Mouse (Mus musculus) liver, embryonic 14.5 days (tissue): ENCODE data around the gene Iqcf1. TPM values are rescaled to one million over a fixed set of nuclear protein-coding genes. Genes with fewer than 3 reads are reported as not detected.
A peak's percentile ranks its signal among the peaks of the same experiment; 100 is the strongest.

Source experiments
- ATAC-seq: fragments of 200-750 bp; cut with Nextera tagmentation; 2 replicates; pipeline ENCODE4 v1.8.0; 2017; ENCODE audit warnings: moderate number of reproducible peaks, mild to moderate bottlenecking, moderate library complexity; ENCODE audit not compliant: insufficient read depth
- DNase-seq, 3 experiments: peaks; one replicate each; pipeline ENCODE4 v3.0.0-alpha.2; 2012 to 2013; ENCODE audit warnings: low read depth in 3 of 3, low spot score in 3 of 3
- H3K27ac ChIP-seq: fragments of 300-500 bp; sonication (generic); 2 replicates; pipeline ENCODE4 v1.5.1; 2014; ENCODE audit warnings: moderate library complexity, mild to moderate bottlenecking, control low read depth, inconsistent platforms
- H3K27me3 ChIP-seq: fragments of 300-500 bp; sonication (generic); 2 replicates; pipeline ENCODE4 v1.6.1; 2014; ENCODE audit warnings: mild to moderate bottlenecking, low read length, moderate library complexity; ENCODE audit not compliant: control insufficient read depth, insufficient read depth
- H3K36me3 ChIP-seq: fragments of 300-500 bp; sonication (generic); replicated peaks from 2 replicates; pipeline ENCODE4 v1.6.1; 2014; ENCODE audit warnings: low read depth; ENCODE audit not compliant: control insufficient read depth, insufficient read depth
- H3K4me1 ChIP-seq, 2 experiments: fragments of 200-500 bp in 1 of 2; fragments of 300-500 bp in 1 of 2; sonication (generic) in 1 of 2; replicated peaks; 2 replicates each; pipeline ENCODE4 v1.6.1; 2012 to 2014; ENCODE audit warnings: antibody characterized with exemption in 1 of 2, inconsistent platforms in 1 of 2, low read length in 1 of 2; ENCODE audit not compliant: control insufficient read depth in 2 of 2, insufficient read depth in 2 of 2
- H3K4me2 ChIP-seq: fragments of 300-500 bp; sonication (generic); 2 replicates; pipeline ENCODE4 v1.6.1; 2014; ENCODE audit warnings: low read depth, mild to moderate bottlenecking, control low read depth, moderate library complexity
- H3K4me3 ChIP-seq, 2 experiments: fragments of 200-500 bp in 1 of 2; fragments of 300-500 bp in 1 of 2; sonication (generic) in 1 of 2; 2 replicates each; pipeline ENCODE4 v1.5.1; 2012 to 2014; ENCODE audit warnings: low read depth in 2 of 2, low read length in 2 of 2, mild to moderate bottlenecking in 2 of 2, control low read depth in 1 of 2, inconsistent platforms in 1 of 2, moderate library complexity in 1 of 2; ENCODE audit not compliant: insufficient read depth in 1 of 2
- H3K9ac ChIP-seq: fragments of 300-500 bp; sonication (generic); replicated peaks from 2 replicates; pipeline ENCODE4 v1.6.1; 2014; ENCODE audit warnings: mild to moderate bottlenecking, control low read depth, moderate library complexity
- H3K9me3 ChIP-seq: fragments of 300-500 bp; sonication (generic); 2 replicates; pipeline ENCODE4 v1.6.1; 2016; ENCODE audit warnings: low read length, mixed read lengths; ENCODE audit not compliant: control insufficient read depth
- CTCF ChIP-seq: IDR thresholded peaks from 2 replicates; pipeline ENCODE4 v1.5.1; 2016; ENCODE audit warnings: antibody characterized with exemption, low read depth, control low read depth
- EP300 ChIP-seq: IDR thresholded peaks from 2 replicates; pipeline ENCODE4 v1.6.1; 2016; ENCODE audit warnings: antibody characterized with exemption, low read depth
- WGBS: fragments of 180-500 bp; shearing (Covaris S2); extraction: QIAGEN DNeasy Blood & Tissue Kit; methylation state at CpG from one replicate; pipeline ENCODE4 v1.1.7; 2014; ENCODE audit not compliant: insufficient replicate concordance; 5-methylcytosine and 5-hydroxymethylcytosine counted together
- polyA plus RNA-seq, 2 experiments: library from polyadenylated mRNA; depleted of rRNA in 1 of 2; stranded (reverse) in 1 of 2; unstranded in 1 of 2; fragments of >200 nt; fragmentation: Nextera tagmentation in 1 of 2; extraction: Ambion mirVana in 1 of 2; gene quantifications; 2 replicates each; pipeline versions ENCODE4 v1.2.1 to v1.2.3; 2012 to 2014

The Iqcf1 gene
- polyA plus RNA-seq, 2 experiments, result not detected

- no peaks in the 10 kb centered on the region for H3K9me3 ChIP-seq
- peaks cover 13% of the 10 kb centered on the region for H3K27me3 ChIP-seq
- TF ChIP-seq EP300, result no peak
- TF ChIP-seq CTCF, result no peak
- WGBS, result 13% methylated on average over 7 of the region's 7 CpGs
- H3K9ac ChIP-seq, result no peak overlapping the region
- no peaks in the 10 kb centered on the region for H3K36me3 ChIP-seq
- DNase-seq (no peak), ATAC-seq (peak; percentile 7; the same call in 1 of the 2 replicates)
- H3K4me1 ChIP-seq, result peaks cover 9 to 11% of the 10 kb centered on the region in 2 experiments
- peak overlapping the region; percentile 67 for H3K4me2 ChIP-seq
- no peak overlapping the region for H3K27ac ChIP-seq
- H3K4me3 ChIP-seq, result peak overlapping the region in 1 of 2 experiments; percentile 58; a peak in 2 of 4 replicates
Observed at GRCm38 (mm10) chr9:106452821-106453220, 46.9 kb upstream of the Iqcf1 start.

- no peaks in the 10 kb centered on the region for H3K9me3 ChIP-seq
- no peak for DNase-seq
- H3K9ac ChIP-seq, result peak within 1 kb of the TSS; percentile 25; the same call in 1 of the 2 replicates
- peak; percentile 70 for ATAC-seq
- peak within 1 kb of the TSS; percentile 57 to 58 for H3K4me3 ChIP-seq
- H3K4me2 ChIP-seq, result peak within 1 kb of the TSS; percentile 67
- H3K36me3 ChIP-seq, result no peaks in the 10 kb centered on the region
- peaks cover 13% of the 10 kb centered on the region for H3K27me3 ChIP-seq
- TF ChIP-seq EP300 (no peak), CTCF (no peak)
- no peak within 1 kb of the TSS for H3K27ac ChIP-seq
- WGBS, result 2% methylated on average over 66 of the region's 74 CpGs
- peaks cover 6% of the 10 kb centered on the region in 2 experiments for H3K4me1 ChIP-seq
Observed at GRCm38 (mm10) chr9:106453271-106454070, 46.3 kb upstream of the Iqcf1 start, which contains the start of gene Pcbp4. Pcbp4 (plus strand) TSS chr9:106453291.

GRCm38 (mm10) chr9:106454071-106454761 is 45.6 kb upstream of the Iqcf1 start:
- H3K4me1 ChIP-seq, result peaks cover 6% of the 10 kb centered on the region in 2 experiments
- no peak for TF ChIP-seq EP300
- H3K4me2 ChIP-seq, result peak overlapping the region; percentile 67
- peak overlapping the region; percentile 11; the same call in 1 of the 2 replicates for H3K9ac ChIP-seq
- H3K27ac ChIP-seq, result no peak overlapping the region
- DNase-seq (no peak), ATAC-seq (0 out of 2 replicates have a peak, but pooled peaks have one; percentile 9)
- H3K36me3 ChIP-seq, result no peaks in the 10 kb centered on the region
- WGBS, result 9% methylated on average over 20 of the region's 20 CpGs
- peaks cover 13% of the 10 kb centered on the region for H3K27me3 ChIP-seq
- H3K9me3 ChIP-seq, result no peaks in the 10 kb centered on the region
- peak overlapping the region; percentile 57 to 58 for H3K4me3 ChIP-seq

- Histone ChIP-seq H3K27ac (no peak overlapping the region), H3K9ac (no peak overlapping the region)
Observed at GRCm38 (mm10) chr9:106454888-106455681, 44.7 kb upstream of the Iqcf1 start.

More at GRCm38 (mm10) chr9:106454888-106455681, 44.7 kb upstream of the Iqcf1 start:
- peak overlapping the region; percentile 67 for H3K4me2 ChIP-seq
- TF ChIP-seq EP300 (no peak), CTCF (no peak)
- H3K36me3 ChIP-seq, result no peaks in the 10 kb centered on the region
- H3K4me3 ChIP-seq, result peak overlapping the region; percentile 21 to 57; a peak in 3 of 4 replicates
- DNase-seq, result no peak
- no peak for ATAC-seq
- H3K27me3 ChIP-seq, result peaks cover 13% of the 10 kb centered on the region
- no peaks in the 10 kb centered on the region for H3K9me3 ChIP-seq
- H3K4me1 ChIP-seq, result peaks cover 6% of the 10 kb centered on the region in 2 experiments
- 24% methylated on average over 17 of the region's 17 CpGs for WGBS
